Mouse (Mus musculus) embryonic facial prominence, embryonic 12.5 days (tissue): ENCODE measurements at regions not wholly inside any gene's neighbourhood (a gene's known extent, or its start where the extent isn't known, plus 50 kb on each side); places are given as distances from the start of the nearest gene placed in this dataset.

Experiments used
- ATAC-seq: fragments of 200-750 bp; cut with Nextera tagmentation; 2 replicates; pipeline ENCODE4 v1.8.0; 2017; ENCODE audit not compliant: insufficient number of reproducible peaks, insufficient read depth, low FRiP score, low TSS enrichment
- H3K27ac ChIP-seq: fragments of 300-500 bp; sonication (generic); 2 replicates; pipeline ENCODE4 v1.5.1; 2016; ENCODE audit warnings: mild to moderate bottlenecking
- H3K27me3 ChIP-seq: fragments of 300-500 bp; sonication (generic); 2 replicates; pipeline ENCODE4 v1.6.1; 2016; ENCODE audit warnings: mild to moderate bottlenecking, moderate library complexity
- H3K36me3 ChIP-seq: fragments of 300-500 bp; sonication (generic); 2 replicates; pipeline ENCODE4 v1.6.1; 2016; ENCODE audit warnings: mild to moderate bottlenecking
- H3K4me1 ChIP-seq: fragments of 300-500 bp; sonication (generic); 2 replicates; pipeline ENCODE4 v1.6.1; 2016
- H3K4me2 ChIP-seq: fragments of 300-500 bp; sonication (generic); replicated peaks from 2 replicates; pipeline ENCODE4 v1.6.1; 2016; ENCODE audit warnings: mild to moderate bottlenecking, moderate library complexity
- H3K4me3 ChIP-seq: fragments of 300-500 bp; sonication (generic); 2 replicates; pipeline ENCODE4 v1.5.1; 2016; ENCODE audit warnings: mild to moderate bottlenecking
- H3K9ac ChIP-seq: fragments of 300-500 bp; sonication (generic); 2 replicates; pipeline ENCODE4 v1.6.1; 2016; ENCODE audit warnings: mild to moderate bottlenecking, moderate library complexity
- H3K9me3 ChIP-seq: fragments of 300-500 bp; sonication (generic); 2 replicates; pipeline ENCODE4 v1.6.1; 2016; ENCODE audit warnings: mild to moderate bottlenecking, moderate library complexity
- WGBS: fragments of 180-500 bp; shearing (Covaris S2); methylation state at CpG from one replicate; pipeline ENCODE4 v1.1.7; 2016; 5-methylcytosine and 5-hydroxymethylcytosine counted together

DNA sequence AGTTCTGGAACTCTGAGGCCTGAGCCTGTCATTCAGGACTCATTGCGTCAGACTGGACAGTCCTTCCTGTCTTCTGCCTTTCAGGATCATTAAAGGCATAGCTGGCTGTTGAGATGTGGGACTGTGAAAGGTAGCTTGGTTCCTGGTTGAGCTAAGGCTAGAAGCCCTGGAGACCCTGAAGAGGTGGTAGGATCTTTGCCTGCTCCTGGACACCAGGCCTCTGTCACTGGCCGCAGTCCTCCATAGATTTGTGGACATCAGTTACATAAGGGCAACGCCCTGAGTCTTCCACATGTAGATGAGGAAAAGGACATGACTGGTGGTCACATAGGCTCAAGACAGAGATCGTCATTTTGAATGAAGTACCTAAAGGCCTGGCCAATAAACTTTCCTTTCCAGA, 127.9 kb downstream of the Opa1 start:
- WGBS, result 94% methylated on average over 4 of the region's 4 CpGs
- Histone ChIP-seq H3K4me2 (no peak overlapping the region), H3K4me1 (peaks cover under 1% of the 10 kb centered on the region; the same call in 1 of the 2 replicates), H3K9me3 (no peaks in the 10 kb centered on the region), H3K4me3 (no peak overlapping the region), H3K36me3 (no peaks in the 10 kb centered on the region), H3K27me3 (no peaks in the 10 kb centered on the region), H3K27ac (no peak overlapping the region), H3K9ac (no peak overlapping the region)
- no peak for ATAC-seq

DNA sequence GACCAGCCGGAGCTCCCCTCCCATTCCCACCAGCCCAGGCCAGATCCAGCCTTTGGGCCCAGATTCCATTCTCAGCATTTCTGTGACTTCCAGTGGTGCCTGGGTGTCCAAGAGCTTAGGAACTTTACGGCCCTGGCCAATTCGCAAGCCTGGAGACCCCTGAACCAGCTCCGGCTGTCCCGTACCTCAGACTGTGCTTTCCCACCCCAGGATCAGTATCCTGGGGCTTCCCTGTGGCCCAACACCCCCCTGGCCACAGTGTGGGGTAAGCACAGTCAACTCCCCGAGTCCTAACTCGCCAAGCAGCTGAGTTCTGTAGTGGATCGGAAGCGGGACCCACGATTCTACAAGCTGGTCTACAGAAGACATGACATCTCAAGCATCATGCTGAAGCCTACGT, 128.5 kb downstream of the Opa1 start:
- H3K27me3 ChIP-seq, result no peaks in the 10 kb centered on the region
- no peak for ATAC-seq

DNA sequence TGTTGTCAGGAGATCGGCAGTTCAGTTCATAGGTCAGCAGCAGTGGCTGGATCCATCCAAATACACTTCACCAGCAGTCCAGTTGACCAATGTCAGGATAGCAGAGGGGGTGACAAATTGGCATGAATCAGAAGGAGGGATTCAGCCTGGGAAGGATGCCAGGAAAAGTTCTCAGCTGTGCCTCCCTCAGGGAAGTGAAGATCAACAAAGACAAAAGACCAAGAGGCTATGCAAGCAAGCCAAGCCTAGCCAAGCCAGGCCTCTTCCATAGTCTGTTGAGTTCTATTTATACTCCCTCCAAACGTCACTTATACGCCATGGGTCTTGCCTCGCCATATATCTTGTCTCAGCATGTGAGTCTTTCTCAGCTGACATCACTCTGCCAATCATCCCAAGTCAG, 129.9 kb downstream of the Opa1 start:
- Histone ChIP-seq H3K4me1 (peaks cover 6% of the 10 kb centered on the region), H3K36me3 (no peaks in the 10 kb centered on the region), H3K27me3 (no peaks in the 10 kb centered on the region), H3K9ac (no peak overlapping the region), H3K4me3 (no peak overlapping the region), H3K4me2 (no peak overlapping the region), H3K27ac (no peak overlapping the region), H3K9me3 (no peaks in the 10 kb centered on the region)
- WGBS, result 87% methylated on average over 4 of the region's 4 CpGs
- no peak for ATAC-seq

More for the DNA sequence above, 128.5 kb downstream of the Opa1 start:
- 93% methylated on average over 11 of the region's 11 CpGs for WGBS
- H3K4me1 ChIP-seq, result peaks cover 6% of the 10 kb centered on the region
- H3K9ac ChIP-seq, result no peak overlapping the region
- H3K9me3 ChIP-seq, result no peaks in the 10 kb centered on the region
- no peak overlapping the region for H3K4me3 ChIP-seq
- no peaks in the 10 kb centered on the region for H3K36me3 ChIP-seq
- H3K27ac ChIP-seq, result no peak overlapping the region
- H3K4me2 ChIP-seq, result no peak overlapping the region

DNA sequence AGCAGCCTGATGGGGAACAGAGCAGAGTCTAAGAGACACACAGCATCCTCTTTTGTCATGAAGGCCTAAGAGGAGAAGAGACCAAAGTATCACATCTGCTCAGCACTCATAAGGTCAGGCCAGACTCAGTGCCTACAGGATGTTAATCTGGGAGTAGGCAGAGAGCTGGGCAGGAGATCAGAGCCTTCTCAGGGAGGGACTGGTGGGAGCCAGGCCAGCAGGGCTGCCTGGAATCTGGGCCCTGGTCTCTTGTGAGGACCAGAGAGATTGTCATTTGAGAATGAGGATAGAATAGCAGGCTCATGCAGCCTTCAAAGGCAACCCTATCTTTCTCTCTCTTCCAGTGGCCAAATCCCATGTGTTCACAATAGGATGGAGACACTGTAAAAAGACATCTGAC, 132.3 kb downstream of the Opa1 start:
- no peak overlapping the region for H3K4me3 ChIP-seq
- no peaks in the 10 kb centered on the region for H3K36me3 ChIP-seq
- H3K9me3 ChIP-seq, result no peaks in the 10 kb centered on the region
- ATAC-seq, result no peak
- H3K4me1 ChIP-seq, result peaks cover 13% of the 10 kb centered on the region
- no peak overlapping the region for H3K9ac ChIP-seq
- H3K27ac ChIP-seq, result no peak overlapping the region
- H3K4me2 ChIP-seq, result no peak overlapping the region
- no peaks in the 10 kb centered on the region for H3K27me3 ChIP-seq

DNA sequence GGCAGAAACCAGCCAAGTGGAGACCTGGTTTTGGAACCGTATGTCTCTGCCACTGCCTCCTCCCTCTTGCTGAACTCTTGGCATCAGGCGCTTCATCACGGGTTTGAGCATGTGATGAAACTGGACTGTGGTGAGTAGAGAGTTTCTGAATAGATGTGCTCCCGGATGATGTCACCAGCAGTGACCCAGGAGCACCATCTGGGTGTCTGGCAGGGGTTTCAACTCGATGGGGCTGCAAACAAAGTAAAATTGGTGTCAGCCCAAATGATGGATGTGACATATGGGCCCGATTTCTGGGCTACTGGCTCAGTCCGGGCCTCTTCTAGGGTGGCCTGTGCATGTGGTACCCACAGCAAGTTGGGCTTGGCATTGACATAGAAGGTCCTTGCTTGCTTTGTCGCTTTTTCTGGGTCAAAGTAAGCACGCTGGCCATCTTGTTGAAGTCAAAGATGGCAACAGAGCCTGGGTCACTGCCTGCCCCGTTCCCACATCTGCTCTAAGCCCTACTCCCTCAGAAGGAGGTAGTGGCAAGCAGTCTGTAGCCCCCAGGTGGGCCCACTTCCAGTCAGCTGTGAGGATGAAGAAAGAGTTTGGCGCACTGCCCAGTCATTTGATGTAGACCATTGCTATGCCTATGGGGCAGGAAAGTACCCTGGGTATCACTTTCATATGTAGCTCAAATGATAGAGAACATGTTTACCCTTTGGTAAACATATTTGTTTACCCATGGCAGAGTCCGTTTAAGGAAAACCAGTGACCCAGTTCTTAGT, 133.0 kb downstream of the Opa1 start:
- 78% methylated on average over 12 of the region's 12 CpGs for WGBS
- H3K27me3 ChIP-seq, result no peaks in the 10 kb centered on the region

DNA sequence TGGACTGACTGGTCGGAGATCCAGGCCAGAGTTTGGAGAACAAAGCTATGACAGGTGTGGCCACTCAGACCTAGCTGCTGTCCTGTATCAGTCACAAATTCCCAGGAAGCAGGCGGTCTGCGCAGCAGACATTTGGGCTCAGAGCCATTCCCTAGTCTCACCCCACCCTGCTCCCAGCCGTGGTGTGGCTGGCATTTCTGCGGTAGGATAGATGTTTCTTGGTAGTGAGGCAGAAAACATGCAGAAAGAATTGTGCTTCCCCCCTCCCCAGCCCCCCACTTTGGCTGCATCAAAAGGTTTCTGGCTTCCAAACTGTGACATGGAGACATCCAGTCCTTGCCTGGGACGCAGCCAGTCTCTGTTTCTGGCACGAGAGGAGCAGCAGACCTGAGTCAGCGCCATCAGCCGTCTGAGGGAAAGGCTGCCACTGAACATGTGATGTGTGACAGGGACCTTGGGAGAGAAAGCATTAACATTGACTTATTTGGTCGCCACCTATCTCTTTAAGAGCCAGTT, 135.5 kb downstream of the Opa1 start:
- H3K4me1 ChIP-seq, result peaks cover 26% of the 10 kb centered on the region
- no peak overlapping the region for H3K9ac ChIP-seq
- H3K27ac ChIP-seq, result no peak overlapping the region
- no peaks in the 10 kb centered on the region for H3K9me3 ChIP-seq
- no peaks in the 10 kb centered on the region for H3K36me3 ChIP-seq
- H3K4me2 ChIP-seq, result no peak overlapping the region
- no peaks in the 10 kb centered on the region; the same call in 1 of the 2 replicates for H3K27me3 ChIP-seq
- no peak for ATAC-seq
- 62% methylated on average over 10 of the region's 10 CpGs for WGBS
- H3K4me3 ChIP-seq, result no peak overlapping the region

More for the DNA sequence above, 133.0 kb downstream of the Opa1 start:
- H3K4me1 ChIP-seq, result peaks cover 13% of the 10 kb centered on the region
- no peak overlapping the region for H3K9ac ChIP-seq
- H3K4me3 ChIP-seq, result no peak overlapping the region
- no peaks in the 10 kb centered on the region for H3K9me3 ChIP-seq
- no peak for ATAC-seq
- H3K27ac ChIP-seq, result no peak overlapping the region
- H3K4me2 ChIP-seq, result no peak overlapping the region
- H3K36me3 ChIP-seq, result no peaks in the 10 kb centered on the region

DNA sequence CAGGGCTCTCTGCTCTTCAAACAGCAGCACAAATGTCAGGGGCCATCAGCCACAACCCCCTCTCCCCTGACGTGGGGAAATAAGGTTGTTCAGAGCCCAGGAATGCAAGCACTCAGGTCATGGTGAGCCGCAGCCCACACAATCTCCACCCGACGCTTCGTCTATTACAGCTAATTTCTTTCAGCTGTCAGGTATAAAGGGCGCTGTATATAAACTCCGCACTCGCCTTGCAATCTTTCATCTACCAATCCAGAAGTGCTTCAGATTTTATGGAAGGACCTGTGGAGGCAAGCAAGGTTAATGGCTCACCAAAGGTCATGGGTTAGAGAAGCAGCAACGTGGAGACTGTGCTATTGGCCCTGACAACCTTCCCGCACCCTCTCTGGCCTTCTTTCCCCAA, 139.8 kb downstream of the Opa1 start:
- H3K4me3 ChIP-seq, result no peak overlapping the region
- WGBS, result 22% methylated on average over 10 of the region's 10 CpGs
- H3K36me3 ChIP-seq, result no peaks in the 10 kb centered on the region
- peaks cover 15% of the 10 kb centered on the region for H3K27me3 ChIP-seq
- H3K4me1 ChIP-seq, result peaks cover 32% of the 10 kb centered on the region
- ATAC-seq, result no peak
- H3K9ac ChIP-seq, result no peak overlapping the region
- H3K4me2 ChIP-seq, result no peak overlapping the region
- no peaks in the 10 kb centered on the region for H3K9me3 ChIP-seq
- peak overlapping the region; percentile 13 for H3K27ac ChIP-seq

DNA sequence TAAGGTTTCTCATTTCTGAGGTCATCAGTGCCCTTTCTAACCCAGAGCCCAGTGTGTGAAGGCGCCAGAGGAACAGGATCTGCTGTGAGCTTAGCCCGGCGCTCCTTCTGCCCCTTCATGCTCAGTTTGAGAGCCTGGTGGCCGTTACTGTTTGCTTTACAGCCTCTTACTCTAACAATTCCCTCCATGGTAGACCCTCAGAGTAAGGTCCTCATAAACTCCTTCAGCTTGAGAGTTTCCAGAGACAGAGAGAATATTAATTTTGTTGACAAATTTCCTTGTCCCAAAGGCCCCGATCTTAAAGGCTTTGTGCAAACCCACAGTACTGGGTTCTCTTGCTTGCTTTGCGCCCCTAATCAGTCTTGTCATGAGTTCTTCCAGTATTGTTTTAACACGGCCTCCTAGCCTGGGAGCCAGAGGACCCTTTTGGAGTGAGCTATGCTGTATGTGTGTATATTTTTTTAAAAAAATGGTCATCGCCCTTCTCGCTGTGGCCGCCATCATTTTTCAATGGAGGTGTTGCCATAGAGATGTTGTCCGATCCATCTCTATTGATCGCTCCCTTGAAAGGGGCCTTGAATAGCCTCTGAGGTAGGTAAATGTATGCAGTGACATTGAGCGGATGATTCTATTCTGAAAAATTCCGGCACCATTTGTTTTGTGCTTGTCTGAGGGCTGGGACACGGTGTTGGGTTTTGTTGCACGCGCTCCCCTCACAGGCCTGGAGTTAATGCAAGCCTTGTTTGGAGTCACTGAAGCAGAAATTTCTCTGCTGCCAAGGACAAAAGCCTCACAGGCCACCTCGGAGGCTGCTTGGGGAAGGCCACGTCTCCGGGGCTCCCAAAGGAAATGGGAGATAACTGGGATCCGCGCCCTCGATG, 140.7 kb downstream of the Opa1 start:
- no peak overlapping the region for H3K9ac ChIP-seq
- H3K4me2 ChIP-seq, result no peak overlapping the region
- H3K9me3 ChIP-seq, result no peaks in the 10 kb centered on the region
- peaks cover 15% of the 10 kb centered on the region for H3K27me3 ChIP-seq
- peaks cover 26% of the 10 kb centered on the region for H3K4me1 ChIP-seq
- 0 out of 2 replicates have a peak, but pooled peaks have one; percentile 16 for ATAC-seq
- H3K27ac ChIP-seq, result peak overlapping the region; percentile 18; the same call in 1 of the 2 replicates
- no peaks in the 10 kb centered on the region for H3K36me3 ChIP-seq
- 56% methylated on average over 23 of the region's 23 CpGs for WGBS
- no peak overlapping the region for H3K4me3 ChIP-seq

DNA sequence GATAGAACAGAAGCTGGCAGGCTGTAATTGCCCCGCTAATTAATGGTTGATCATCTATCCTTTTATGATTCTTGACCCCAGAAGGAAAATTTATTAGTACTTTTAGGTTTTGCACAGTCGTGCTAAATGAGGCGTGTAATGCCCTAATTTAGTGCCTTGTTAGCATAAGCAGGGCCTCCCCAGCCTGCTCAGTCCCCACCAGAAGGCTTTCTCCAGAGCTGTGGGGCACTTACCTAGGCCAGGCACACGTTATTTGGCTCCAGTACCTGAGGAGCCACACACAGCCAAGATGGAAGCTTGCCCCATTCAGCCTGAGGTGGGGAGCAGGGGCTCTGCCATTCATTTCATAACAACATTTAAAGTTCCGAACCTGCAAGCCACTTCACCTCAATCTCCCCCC, 146.0 kb downstream of the Opa1 start:
- H3K9me3 ChIP-seq, result no peaks in the 10 kb centered on the region
- no peak overlapping the region for H3K4me3 ChIP-seq
- 55% methylated on average over 5 of the region's 5 CpGs for WGBS
- H3K4me1 ChIP-seq, result peaks cover 27% of the 10 kb centered on the region
- no peaks in the 10 kb centered on the region for H3K36me3 ChIP-seq
- no peak overlapping the region for H3K27ac ChIP-seq
- peaks cover 34% of the 10 kb centered on the region for H3K27me3 ChIP-seq
- H3K4me2 ChIP-seq, result no peak overlapping the region
- H3K9ac ChIP-seq, result no peak overlapping the region
- no peak for ATAC-seq

DNA sequence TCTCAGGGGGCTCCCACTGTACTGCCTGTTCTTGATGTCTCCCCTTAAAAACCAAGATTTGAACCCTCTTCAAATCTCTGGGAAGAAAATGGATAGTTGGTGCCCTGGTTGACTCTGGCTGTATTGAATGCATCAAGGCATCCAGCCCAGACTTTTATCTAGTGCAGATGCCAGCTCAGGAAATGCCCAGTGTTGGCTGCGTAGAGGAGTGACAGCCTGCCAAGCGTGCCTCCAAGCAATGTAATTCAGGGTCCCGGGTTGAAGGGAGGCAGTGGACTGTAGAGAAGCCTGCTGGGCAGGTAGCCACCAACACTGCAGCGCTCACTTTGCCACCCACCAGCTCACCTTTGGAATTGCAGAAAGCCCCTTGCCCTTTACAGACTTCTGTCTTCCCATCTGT, 146.4 kb downstream of the Opa1 start:
- Histone ChIP-seq H3K4me1 (peaks cover 31% of the 10 kb centered on the region), H3K27me3 (peaks cover 32% of the 10 kb centered on the region), H3K4me2 (no peak overlapping the region), H3K36me3 (no peaks in the 10 kb centered on the region), H3K9me3 (no peaks in the 10 kb centered on the region), H3K27ac (no peak overlapping the region), H3K9ac (no peak overlapping the region), H3K4me3 (no peak overlapping the region)
- WGBS, result 56% methylated on average over 4 of the region's 4 CpGs
- ATAC-seq, result no peak

DNA sequence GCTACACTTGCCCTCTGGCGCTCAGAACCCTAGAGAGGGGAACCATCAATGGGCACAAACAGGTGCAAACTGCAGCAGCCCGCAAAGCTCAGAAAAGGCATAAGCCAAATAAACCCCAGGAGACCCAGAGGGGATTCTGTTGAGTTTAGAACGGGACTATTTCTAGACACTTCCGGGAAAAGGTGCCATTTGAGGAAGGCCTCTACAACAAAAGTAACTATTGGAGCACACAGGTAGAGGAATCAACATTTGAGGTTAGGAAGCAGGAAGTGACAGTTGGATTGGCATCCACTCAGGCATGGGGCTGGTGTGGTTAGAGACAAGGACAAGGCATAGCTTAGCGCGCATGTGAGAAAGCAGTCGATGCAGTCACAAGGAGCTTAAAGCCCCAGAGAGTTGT, 148.3 kb downstream of the Opa1 start:
- Histone ChIP-seq H3K36me3 (no peaks in the 10 kb centered on the region), H3K27me3 (peaks cover 27% of the 10 kb centered on the region)

More for the DNA sequence above, 148.3 kb downstream of the Opa1 start:
- Histone ChIP-seq H3K4me1 (peaks cover 31% of the 10 kb centered on the region), H3K4me3 (no peak overlapping the region), H3K9ac (no peak overlapping the region), H3K4me2 (no peak overlapping the region), H3K9me3 (no peaks in the 10 kb centered on the region), H3K27ac (no peak overlapping the region)
- no peak for ATAC-seq
- WGBS, result 79% methylated on average over 7 of the region's 7 CpGs
